Mouse (Mus musculus) heart, embryonic 15.5 days (tissue): ENCODE measurements around the gene Eps8. TPM values are rescaled to one million over a fixed set of nuclear protein-coding genes. Genes with fewer than 3 reads are reported as not detected.

ENCODE experiments used
- ATAC-seq: fragments of 200-750 bp; cut with Nextera tagmentation; replicated peaks from 2 replicates; pipeline ENCODE4 v1.8.0; 2017; ENCODE audit warnings: low read depth, moderate TSS enrichment; ENCODE audit not compliant: insufficient number of reproducible peaks, insufficient read depth, low FRiP score
- H3K27ac ChIP-seq: fragments of 300-500 bp; sonication (generic); 2 replicates; pipeline ENCODE4 v1.5.1; 2015; ENCODE audit warnings: mild to moderate bottlenecking, inconsistent platforms
- H3K27me3 ChIP-seq: fragments of 300-500 bp; sonication (generic); 2 replicates; pipeline ENCODE4 v1.6.1; 2015; ENCODE audit warnings: inconsistent platforms
- H3K36me3 ChIP-seq: fragments of 300-500 bp; sonication (generic); 2 replicates; pipeline ENCODE4 v1.6.1; 2015; ENCODE audit warnings: mild to moderate bottlenecking, inconsistent platforms
- H3K4me1 ChIP-seq: fragments of 300-500 bp; sonication (generic); replicated peaks from 2 replicates; pipeline ENCODE4 v1.6.1; 2015; ENCODE audit warnings: inconsistent platforms
- H3K4me2 ChIP-seq: fragments of 300-500 bp; sonication (generic); 2 replicates; pipeline ENCODE4 v1.6.1; 2015; ENCODE audit warnings: inconsistent platforms, mild to moderate bottlenecking, moderate library complexity
- H3K4me3 ChIP-seq: fragments of 300-500 bp; sonication (generic); 2 replicates; pipeline ENCODE4 v1.5.1; 2015; ENCODE audit warnings: mild to moderate bottlenecking, inconsistent platforms
- H3K9ac ChIP-seq: fragments of 300-500 bp; sonication (generic); 2 replicates; pipeline ENCODE4 v1.6.1; 2015; ENCODE audit warnings: mild to moderate bottlenecking, inconsistent platforms
- H3K9me3 ChIP-seq: fragments of 300-500 bp; sonication (generic); replicated peaks from 2 replicates; pipeline ENCODE4 v1.6.1; 2016; ENCODE audit warnings: inconsistent platforms
- WGBS: fragments of 180-500 bp; shearing (Covaris S2); methylation state at CpG from one replicate; pipeline ENCODE4 v1.1.7; 2015; ENCODE audit warnings: mixed read lengths; 5-methylcytosine and 5-hydroxymethylcytosine counted together
- polyA plus RNA-seq: library from polyadenylated mRNA; unstranded; fragments of >200 nt; fragmentation: Nextera tagmentation; extraction: Ambion mirVana; gene quantifications from 2 replicates; pipeline ENCODE4 v1.2.1, GENCODE M21; 2015

Eps8 gene
- polyA plus RNA-seq, 1 experiment from 2014 or later = 25.0 TPM

DNA sequence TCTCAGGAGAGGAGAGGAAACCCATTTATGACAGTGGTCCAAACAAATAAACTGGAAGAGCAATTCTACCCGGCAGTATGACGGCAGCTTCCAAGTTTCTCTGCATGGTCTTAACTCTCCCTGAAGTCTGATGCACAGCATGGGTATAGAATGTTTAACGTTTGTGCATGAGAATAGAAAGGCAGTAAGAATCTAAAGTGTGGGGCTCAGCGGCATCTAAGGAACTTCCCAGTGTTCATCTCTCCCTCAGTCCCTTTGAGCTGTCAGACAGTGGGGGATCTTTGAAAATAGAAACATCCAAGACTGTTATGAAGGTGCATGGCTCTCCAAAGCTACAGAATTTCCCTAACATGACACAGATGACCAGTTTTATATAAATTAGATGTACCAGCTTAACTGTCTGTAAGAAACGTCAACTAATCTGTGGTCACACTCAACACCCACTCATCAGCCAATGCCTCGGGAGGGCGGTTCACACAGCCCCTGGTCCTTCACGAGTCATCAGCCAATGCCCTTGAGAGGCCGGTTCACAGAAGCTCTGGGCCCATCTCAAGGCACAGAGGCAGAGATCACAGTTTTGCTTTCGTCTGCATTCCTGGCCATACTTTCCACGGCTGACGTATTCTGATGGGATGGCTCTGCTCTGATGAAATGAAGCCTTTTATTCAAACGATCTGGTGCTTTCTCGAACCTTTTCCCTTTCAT, 145.2 kb downstream of the Eps8 start:
- Histone ChIP-seq H3K4me2 (no peak overlapping the region), H3K27ac (no peak overlapping the region), H3K4me3 (no peak overlapping the region), H3K9ac (no peak overlapping the region), H3K9me3 (no peaks in the 10 kb centered on the region), H3K27me3 (no peaks in the 10 kb centered on the region), H3K4me1 (no peaks in the 10 kb centered on the region), H3K36me3 (peaks cover 15% of the 10 kb centered on the region; the same call in 1 of the 2 replicates)
- no peak for ATAC-seq
- 51% methylated on average over 14 of the region's 14 CpGs for WGBS

DNA sequence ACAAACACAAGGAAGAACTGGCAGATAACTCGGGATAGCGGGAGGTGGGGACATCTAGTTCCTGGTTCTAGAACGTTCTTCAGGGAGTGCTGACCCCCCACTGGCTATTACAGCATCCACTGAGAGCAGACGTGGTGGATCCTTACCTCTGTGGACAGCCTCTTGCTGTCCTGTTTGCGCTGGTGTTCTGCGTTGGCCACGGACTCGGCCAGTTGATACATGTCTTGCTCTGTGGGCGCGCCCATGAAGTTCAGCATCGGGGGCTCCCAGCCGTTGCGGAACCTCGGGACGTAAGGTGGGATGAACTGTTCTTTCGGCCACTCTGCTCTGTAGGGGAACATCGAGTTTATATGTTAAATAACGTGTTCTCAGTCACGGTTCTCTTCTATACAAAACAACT, 145.7 kb downstream of the Eps8 start:
- no peak overlapping the region for H3K4me3 ChIP-seq
- H3K27ac ChIP-seq = no peak overlapping the region
- no peak overlapping the region for H3K9ac ChIP-seq
- H3K4me2 ChIP-seq = no peak overlapping the region
- 95% methylated on average over 19 of the region's 19 CpGs for WGBS
- no peaks in the 10 kb centered on the region for H3K27me3 ChIP-seq
- H3K9me3 ChIP-seq = no peaks in the 10 kb centered on the region
- ATAC-seq = no peak
- no peaks in the 10 kb centered on the region for H3K4me1 ChIP-seq
- peaks cover 15% of the 10 kb centered on the region; the same call in 1 of the 2 replicates for H3K36me3 ChIP-seq

DNA sequence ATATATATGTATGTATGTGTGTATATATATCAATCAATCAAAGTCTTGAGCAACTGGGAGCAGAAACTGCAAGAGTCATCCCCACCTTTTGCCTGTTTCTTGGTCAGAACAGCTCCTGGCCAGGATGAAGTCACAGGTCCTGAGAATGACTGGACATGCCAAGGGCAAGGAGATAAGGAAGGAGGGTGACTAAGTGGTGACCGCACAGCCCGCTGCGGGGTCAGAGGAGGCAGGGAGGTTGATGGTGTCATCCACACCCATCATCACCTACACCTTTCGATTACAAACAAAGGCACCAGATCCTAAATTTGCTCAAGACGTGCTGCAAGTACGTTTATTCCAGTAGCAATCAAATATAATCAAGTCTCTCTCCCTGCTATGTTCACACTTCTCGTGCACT, 148.1 kb downstream of the Eps8 start:
- Histone ChIP-seq H3K9ac (no peak overlapping the region), H3K36me3 (peaks cover 15% of the 10 kb centered on the region; the same call in 1 of the 2 replicates), H3K4me1 (no peaks in the 10 kb centered on the region), H3K27ac (no peak overlapping the region), H3K4me2 (no peak overlapping the region), H3K9me3 (no peaks in the 10 kb centered on the region), H3K27me3 (no peaks in the 10 kb centered on the region), H3K4me3 (no peak overlapping the region)
- WGBS = 72% methylated on average over 7 of the region's 7 CpGs
- ATAC-seq = no peak

DNA sequence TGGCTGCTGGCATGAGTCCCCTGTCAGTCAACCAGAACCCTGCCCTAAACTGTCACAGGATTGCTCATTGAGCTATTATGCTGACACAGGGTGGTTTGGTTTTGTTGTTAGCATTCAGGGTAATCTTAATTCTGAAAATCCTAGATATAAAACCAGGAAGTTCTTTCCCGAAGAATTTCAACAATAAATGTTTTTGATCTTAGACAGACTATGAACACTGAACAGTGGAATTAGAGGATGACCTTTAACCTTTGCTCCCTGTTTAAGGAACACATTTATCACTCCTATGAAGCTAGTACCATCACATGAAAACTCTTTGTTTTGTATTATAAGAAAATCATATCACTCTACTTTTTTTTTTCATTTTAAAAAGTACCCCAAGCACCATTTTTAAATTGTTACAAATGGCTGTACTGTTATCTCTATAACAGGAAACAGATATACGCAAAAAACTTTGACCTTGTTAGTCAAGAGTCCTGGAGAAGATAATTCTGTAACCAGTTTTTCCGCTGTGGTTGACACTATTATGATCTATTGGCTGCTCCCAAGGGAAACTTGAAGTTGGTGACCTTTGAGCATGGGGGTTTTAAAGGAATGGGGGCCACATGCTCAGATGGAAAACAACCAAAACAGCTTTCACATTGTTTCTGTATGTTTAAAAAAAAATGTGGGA, 149.0 kb downstream of the Eps8 start:
- Histone ChIP-seq H3K4me1 (no peaks in the 10 kb centered on the region), H3K36me3 (peaks cover 15% of the 10 kb centered on the region; the same call in 1 of the 2 replicates), H3K4me3 (no peak overlapping the region), H3K27me3 (no peaks in the 10 kb centered on the region), H3K27ac (no peak overlapping the region), H3K9me3 (no peaks in the 10 kb centered on the region), H3K4me2 (no peak overlapping the region), H3K9ac (no peak overlapping the region)
- WGBS = 65% methylated on average over 3 of the region's 3 CpGs
- ATAC-seq = no peak

DNA sequence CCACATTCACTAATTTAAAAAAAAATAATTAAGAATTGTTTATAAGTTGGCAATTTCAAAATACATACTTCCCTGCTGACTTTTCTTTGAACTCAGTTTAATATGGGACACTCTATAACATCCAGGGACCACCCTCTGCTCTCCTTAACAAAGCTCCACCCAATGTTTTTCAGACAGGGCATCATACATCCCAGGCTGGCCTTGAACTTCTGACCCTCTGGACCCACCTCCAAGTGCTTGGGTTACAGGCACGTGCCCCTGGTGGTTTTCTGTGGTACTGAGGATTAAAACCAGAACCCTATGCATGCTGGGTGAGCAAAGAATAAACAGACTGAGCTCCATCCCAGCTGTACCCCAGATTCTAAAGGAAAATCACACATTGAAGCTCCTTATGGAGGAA, 150.6 kb downstream of the Eps8 start:
- H3K27ac ChIP-seq = no peak overlapping the region
- WGBS = 63% methylated on average over 1 of the region's 1 CpGs
- H3K9me3 ChIP-seq = no peaks in the 10 kb centered on the region
- no peak overlapping the region for H3K9ac ChIP-seq
- no peaks in the 10 kb centered on the region for H3K4me1 ChIP-seq
- peaks cover 15% of the 10 kb centered on the region; the same call in 1 of the 2 replicates for H3K36me3 ChIP-seq
- no peak overlapping the region for H3K4me2 ChIP-seq
- no peak overlapping the region for H3K4me3 ChIP-seq
- no peak for ATAC-seq
- no peaks in the 10 kb centered on the region for H3K27me3 ChIP-seq

DNA sequence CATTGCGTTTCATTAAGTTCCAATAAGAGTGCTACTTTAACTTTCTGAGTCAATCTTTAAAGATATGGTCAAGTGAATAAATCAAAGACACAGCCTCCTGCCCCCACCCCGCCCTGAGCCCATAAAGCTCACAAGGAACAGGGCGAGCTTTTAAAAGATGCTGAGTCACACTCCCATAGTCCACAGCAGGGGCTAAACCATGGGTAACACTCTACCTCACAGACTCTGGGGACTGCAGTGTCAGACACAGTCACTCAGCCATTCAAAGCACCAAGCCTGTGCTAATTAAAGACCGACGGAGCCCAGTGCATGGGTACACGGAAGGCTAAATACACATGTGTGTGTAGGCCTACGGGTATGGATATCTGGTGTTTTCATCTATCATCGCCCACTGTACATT, 151.2 kb downstream of the Eps8 start:
- H3K4me1 ChIP-seq = no peaks in the 10 kb centered on the region
- no peaks in the 10 kb centered on the region for H3K9me3 ChIP-seq
- H3K27ac ChIP-seq = no peak overlapping the region
- 79% methylated on average over 8 of the region's 8 CpGs for WGBS
- H3K9ac ChIP-seq = no peak overlapping the region
- no peak for ATAC-seq
- H3K27me3 ChIP-seq = no peaks in the 10 kb centered on the region
- H3K36me3 ChIP-seq = peaks cover 11% of the 10 kb centered on the region; the same call in 1 of the 2 replicates
- H3K4me3 ChIP-seq = no peak overlapping the region
- no peak overlapping the region for H3K4me2 ChIP-seq

DNA sequence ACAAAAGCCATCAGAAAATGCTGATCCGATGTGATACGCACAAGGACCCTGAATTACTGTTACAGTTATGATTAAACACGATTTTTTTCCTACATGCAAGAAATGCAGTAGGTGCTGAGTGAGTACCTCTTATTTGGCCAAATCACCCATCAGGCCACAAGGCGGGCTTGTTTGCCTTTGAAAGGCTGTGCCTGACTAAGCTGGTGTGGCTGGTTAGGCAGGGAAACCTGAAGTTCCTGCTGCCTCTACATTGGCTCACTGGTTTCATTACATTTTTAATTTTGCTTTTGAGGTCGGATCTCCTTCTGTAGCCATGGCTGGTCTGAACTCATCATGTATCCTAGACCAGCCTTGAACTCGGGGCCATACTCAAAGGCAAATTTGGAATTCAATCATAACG, 151.7 kb downstream of the Eps8 start:
- Histone ChIP-seq H3K27me3 (no peaks in the 10 kb centered on the region), H3K4me1 (no peaks in the 10 kb centered on the region), H3K36me3 (peaks cover 7% of the 10 kb centered on the region; the same call in 1 of the 2 replicates), H3K9ac (no peak overlapping the region), H3K9me3 (no peaks in the 10 kb centered on the region), H3K4me2 (no peak overlapping the region), H3K4me3 (no peak overlapping the region), H3K27ac (no peak overlapping the region)
- 85% methylated on average over 7 of the region's 7 CpGs for WGBS
- no peak for ATAC-seq

DNA sequence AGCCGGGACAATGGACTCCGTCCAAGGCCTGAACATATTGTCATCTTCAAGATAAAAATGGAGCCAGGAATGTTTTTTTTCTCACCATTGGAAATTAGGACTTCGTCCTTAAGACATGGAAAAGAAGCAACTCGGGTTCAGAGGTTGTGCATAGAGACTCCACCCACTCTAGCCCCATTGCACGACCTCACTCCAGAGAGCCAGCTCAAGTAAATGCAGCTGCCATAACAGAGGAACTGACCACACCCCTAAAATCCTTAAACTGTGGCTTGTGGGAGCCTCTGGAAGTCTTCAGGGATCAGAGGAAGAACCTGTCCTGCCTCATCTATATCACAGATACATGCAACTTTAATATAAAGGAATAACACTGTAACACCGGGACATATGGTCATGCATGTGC, 155.9 kb downstream of the Eps8 start:
- Histone ChIP-seq H3K4me2 (no peak overlapping the region), H3K9me3 (no peaks in the 10 kb centered on the region), H3K36me3 (no peaks in the 10 kb centered on the region), H3K4me1 (no peaks in the 10 kb centered on the region), H3K27me3 (no peaks in the 10 kb centered on the region), H3K27ac (no peak overlapping the region), H3K4me3 (no peak overlapping the region), H3K9ac (no peak overlapping the region)
- ATAC-seq = no peak
- 63% methylated on average over 6 of the region's 6 CpGs for WGBS

DNA sequence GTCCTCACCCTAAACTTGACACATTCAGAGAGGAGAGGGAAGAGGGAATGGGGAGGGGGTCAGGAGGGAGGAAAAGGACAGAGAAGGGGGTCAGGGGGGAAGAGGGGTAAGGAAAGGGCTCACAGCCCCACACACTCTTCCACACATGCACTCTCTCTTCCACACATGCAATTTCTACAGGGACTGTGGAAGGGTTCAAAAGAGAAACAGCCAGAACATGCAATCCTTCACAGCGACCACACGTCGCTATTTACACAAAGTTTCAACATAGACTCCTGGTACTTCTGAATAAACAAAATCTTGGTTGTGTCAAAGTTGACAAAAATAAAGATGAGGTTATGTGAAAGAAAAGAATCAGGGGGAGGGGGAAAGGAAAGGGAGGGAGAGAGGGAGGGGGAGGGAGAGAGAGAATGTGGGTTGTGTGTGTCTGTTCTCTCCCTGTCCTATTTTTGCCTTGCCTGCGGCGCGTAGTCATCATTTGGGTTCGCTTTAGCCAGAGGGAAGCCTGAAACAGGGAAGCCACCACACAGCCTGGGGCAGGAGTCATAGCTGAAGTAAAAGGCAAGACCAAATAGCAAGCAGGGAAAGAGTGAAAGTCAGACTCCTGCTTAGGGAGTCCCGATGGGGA, 157.4 kb downstream of the Eps8 start:
- H3K9ac ChIP-seq = no peak overlapping the region
- no peaks in the 10 kb centered on the region for H3K36me3 ChIP-seq
- no peak overlapping the region for H3K27ac ChIP-seq
- no peaks in the 10 kb centered on the region for H3K9me3 ChIP-seq
- no peaks in the 10 kb centered on the region for H3K4me1 ChIP-seq
- no peak overlapping the region for H3K4me3 ChIP-seq
- no peaks in the 10 kb centered on the region for H3K27me3 ChIP-seq
- WGBS = 70% methylated on average over 8 of the region's 8 CpGs
- no peak overlapping the region for H3K4me2 ChIP-seq
- ATAC-seq = no peak

DNA sequence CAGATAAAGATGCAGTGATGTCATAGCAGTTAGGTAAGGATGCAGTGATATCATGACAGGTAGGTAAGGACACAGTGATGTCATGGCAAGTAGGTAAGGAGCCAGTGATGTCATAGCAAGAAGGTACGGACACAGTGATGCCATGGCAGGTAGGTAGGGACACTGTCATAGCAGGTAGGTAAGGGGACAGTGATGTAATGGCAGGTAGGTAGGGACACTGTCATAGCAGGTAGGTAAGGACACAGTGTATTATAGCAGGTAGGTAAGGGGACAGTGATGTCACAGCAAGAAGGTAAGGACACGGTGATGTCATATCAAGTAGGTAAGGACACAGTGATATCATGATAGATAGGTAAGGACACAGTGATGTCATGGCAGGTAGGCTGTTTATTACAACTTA, 158.1 kb downstream of the Eps8 start:
- Histone ChIP-seq H3K36me3 (no peaks in the 10 kb centered on the region), H3K4me1 (no peaks in the 10 kb centered on the region), H3K9ac (no peak overlapping the region), H3K27ac (no peak overlapping the region), H3K27me3 (no peaks in the 10 kb centered on the region), H3K4me2 (no peak overlapping the region), H3K9me3 (no peaks in the 10 kb centered on the region), H3K4me3 (no peak overlapping the region)
- 97% methylated on average over 2 of the region's 2 CpGs for WGBS
- no peak for ATAC-seq

DNA sequence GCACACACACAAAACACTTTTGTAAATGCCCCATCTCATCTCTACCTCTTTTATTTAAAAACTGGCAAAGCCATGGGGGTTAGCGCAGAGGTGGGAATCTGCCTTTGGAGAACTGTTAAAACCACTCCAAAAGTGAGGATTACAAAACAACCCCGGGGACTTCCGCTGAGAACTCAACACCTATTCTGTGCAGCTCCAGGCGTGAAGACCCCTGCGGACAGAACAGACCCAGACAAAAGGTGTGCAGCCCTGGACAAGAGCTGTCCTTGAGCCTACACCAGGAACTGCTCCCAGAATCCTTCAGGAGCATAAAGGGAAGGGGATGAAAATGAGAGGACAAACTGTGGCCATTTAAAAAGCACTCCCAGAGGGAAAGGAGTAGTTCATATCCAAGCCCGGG, 159.4 kb downstream of the Eps8 start:
- Histone ChIP-seq H3K9ac (no peak overlapping the region), H3K4me1 (no peaks in the 10 kb centered on the region), H3K36me3 (no peaks in the 10 kb centered on the region), H3K27me3 (no peaks in the 10 kb centered on the region), H3K9me3 (no peaks in the 10 kb centered on the region), H3K27ac (no peak overlapping the region), H3K4me2 (no peak overlapping the region), H3K4me3 (no peak overlapping the region)
- no peak for ATAC-seq
- 74% methylated on average over 6 of the region's 6 CpGs for WGBS
